Mouse (Mus musculus) left cerebral cortex, adult 18-20 months (tissue): ENCODE measurements around the gene Nectin1. TPM values are rescaled to one million over a fixed set of nuclear protein-coding genes. Genes with fewer than 3 reads are reported as not detected.

ENCODE experiments used
- DNase-seq, 2 experiments: peaks; one replicate each; pipeline ENCODE4 v3.0.0; 2021 to 2022; ENCODE audit warnings: low spot score in 2 of 2, mixed read lengths in 1 of 2
- long read RNA-seq, 2 experiments: library from polyadenylated mRNA; stranded (forward); transcript quantifications; one replicate each; pipeline ENCODE4 v2.0.0; 2021
- total RNA-seq, 2 experiments: library from RNA; stranded (reverse); gene quantifications; 2 replicates each; pipeline ENCODE4 v1.2.3; 2021

The Nectin1 gene
- 10 to 100 TPM; 91.6 to 92.4 TPM for total RNA-seq
- long read RNA-seq, experiment 1, full-length matches to known transcripts = 1 of 23 reads
- long read RNA-seq, experiment 1, partial matches to known transcripts = 0 of 23 reads
- long read RNA-seq, experiment 1, other reads (novel, unspliced or antisense) = 22 of 23 reads
- long read RNA-seq, experiment 2, partial matches to known transcripts = 0 of 13 reads
- long read RNA-seq, experiment 2, other reads (novel, unspliced or antisense) = 13 of 13 reads

- peak; percentile 87 to 88 for DNase-seq
These were observed at the start of gene Nectin1 for GRCm38 (mm10) chr9:43743647-43744137. Nectin1 (plus strand) TSS chr9:43743984.

GRCm38 (mm10) chr9:43698080-43698712, 45.6 kb upstream of the Nectin1 start:
- DNase-seq = no peak

GRCm38 (mm10) chr9:43698841-43699240, 44.9 kb upstream of the Nectin1 start:
- DNase-seq = no peak

GRCm38 (mm10) chr9:43699417-43700225, 44.2 kb upstream of the Nectin1 start:
- DNase-seq = no peak

DNA sequence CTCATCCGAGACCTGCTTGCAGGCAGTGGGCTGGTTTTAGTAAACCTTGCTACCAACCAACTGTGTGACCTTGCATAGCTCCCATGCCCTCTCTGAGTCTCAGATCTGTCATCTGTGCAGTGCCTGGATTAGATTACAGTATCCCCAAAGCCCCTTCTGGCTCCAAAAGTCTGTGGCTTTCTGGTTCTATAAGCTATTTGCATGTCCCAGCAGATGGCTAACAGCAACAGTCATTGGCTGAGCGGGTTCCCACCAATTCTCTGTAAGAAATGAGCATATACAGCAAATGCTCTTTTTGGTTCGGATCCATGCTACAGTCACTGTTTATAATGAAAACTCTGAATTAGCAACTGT, 43.6 kb upstream of the Nectin1 start:
- no peak for DNase-seq

GRCm38 (mm10) chr9:43701748-43702147, 42.0 kb upstream of the Nectin1 start:
- no peak for DNase-seq

- no peak for DNase-seq
These were observed 36.2 kb upstream of the Nectin1 start for GRCm38 (mm10) chr9:43707571-43707970.

- DNase-seq = no peak
These were observed 35.1 kb upstream of the Nectin1 start for GRCm38 (mm10) chr9:43708715-43709114.

GRCm38 (mm10) chr9:43713432-43713831, 30.4 kb upstream of the Nectin1 start:
- no peak for DNase-seq

GRCm38 (mm10) chr9:43719407-43719839, 24.4 kb upstream of the Nectin1 start:
- peak; percentile 39 to 49 for DNase-seq

GRCm38 (mm10) chr9:43720046-43720445, 23.7 kb upstream of the Nectin1 start:
- no peak for DNase-seq

GRCm38 (mm10) chr9:43724093-43724492, 19.7 kb upstream of the Nectin1 start:
- DNase-seq = no peak

- DNase-seq = no peak
These were observed 14.1 kb upstream of the Nectin1 start for GRCm38 (mm10) chr9:43729450-43730266.

DNA sequence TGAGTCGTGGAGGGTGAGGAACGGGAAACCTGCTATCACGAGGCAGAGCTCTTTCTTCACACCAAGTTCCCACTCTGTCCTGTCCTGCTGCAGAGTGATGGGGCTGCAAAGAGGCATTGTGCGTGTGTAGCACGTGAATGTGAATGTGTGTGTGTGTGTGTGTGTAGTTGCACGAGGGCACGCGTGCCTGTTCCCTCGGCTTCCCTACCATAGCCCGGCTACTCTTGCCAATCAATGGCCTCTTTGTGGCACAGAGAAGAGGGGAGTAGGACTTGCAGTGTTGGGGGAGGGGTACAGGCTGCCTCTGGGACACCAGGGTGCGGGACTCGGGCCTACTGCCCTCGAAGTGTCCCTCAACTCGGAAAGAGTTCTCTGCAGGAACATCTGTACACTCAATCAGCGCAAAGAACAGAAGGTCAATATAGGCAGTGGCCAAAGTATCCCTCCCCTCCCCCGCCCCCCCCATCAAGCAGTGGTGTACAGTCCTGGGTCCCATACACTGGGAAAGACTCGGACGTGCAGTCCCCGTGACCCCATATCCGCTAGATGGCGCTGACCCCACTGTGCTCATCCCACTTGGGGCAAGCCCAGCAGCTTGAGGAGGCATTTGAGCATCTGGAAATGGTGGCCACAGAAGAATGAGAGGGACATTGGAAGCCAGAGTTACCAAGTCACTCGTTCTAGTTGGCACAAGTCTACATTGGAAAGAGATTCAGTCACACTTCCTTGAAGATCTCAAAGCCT, 13.3 kb upstream of the Nectin1 start:
- DNase-seq = peak in 1 of 2 experiments; percentile 58

- DNase-seq = no peak
These were observed 11.9 kb upstream of the Nectin1 start for GRCm38 (mm10) chr9:43731880-43732279.

- no peak for DNase-seq
These were observed 11.1 kb upstream of the Nectin1 start for GRCm38 (mm10) chr9:43732671-43733070.

DNA sequence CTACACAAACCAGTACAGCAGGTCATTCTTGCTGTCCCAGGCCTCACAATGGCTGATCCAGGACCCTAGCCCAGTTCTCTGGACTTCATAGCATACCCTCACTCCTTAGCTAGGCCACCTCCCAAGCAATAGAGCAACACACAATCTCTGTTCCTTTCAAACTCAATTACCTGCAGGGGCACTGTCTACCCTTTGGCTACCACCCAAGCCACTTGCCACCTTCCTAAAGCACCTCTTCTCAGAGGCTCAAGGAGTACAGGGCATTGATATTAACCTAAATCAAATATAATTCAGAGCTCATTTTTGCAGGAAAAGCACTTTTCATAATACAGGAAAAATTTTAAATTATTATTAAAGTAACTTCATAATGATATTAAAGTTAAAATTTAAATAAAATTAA, 8.8 kb upstream of the Nectin1 start:
- DNase-seq = no peak

- DNase-seq = no peak
These were observed 7.6 kb upstream of the Nectin1 start for GRCm38 (mm10) chr9:43736046-43736730.

DNA sequence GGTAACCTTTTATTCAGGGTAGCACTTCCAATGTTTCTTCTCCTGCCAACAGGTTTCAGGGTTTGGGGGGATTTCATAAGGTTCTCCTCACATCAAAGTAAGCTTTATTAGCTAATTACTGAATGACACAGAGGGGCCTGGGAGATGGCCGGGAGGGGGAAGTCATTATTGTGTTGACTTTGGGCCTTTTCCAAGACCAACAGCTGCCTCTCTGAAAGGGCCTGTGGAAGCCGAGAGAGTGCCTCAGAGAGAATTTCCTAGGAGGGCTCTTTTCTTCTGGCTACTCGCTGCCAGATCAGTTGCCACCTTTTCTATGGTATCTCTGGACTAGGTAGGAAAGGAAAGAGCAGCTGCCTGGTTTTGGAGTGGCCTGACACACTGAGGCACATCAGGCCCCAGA, 6.5 kb upstream of the Nectin1 start:
- DNase-seq = no peak

DNA sequence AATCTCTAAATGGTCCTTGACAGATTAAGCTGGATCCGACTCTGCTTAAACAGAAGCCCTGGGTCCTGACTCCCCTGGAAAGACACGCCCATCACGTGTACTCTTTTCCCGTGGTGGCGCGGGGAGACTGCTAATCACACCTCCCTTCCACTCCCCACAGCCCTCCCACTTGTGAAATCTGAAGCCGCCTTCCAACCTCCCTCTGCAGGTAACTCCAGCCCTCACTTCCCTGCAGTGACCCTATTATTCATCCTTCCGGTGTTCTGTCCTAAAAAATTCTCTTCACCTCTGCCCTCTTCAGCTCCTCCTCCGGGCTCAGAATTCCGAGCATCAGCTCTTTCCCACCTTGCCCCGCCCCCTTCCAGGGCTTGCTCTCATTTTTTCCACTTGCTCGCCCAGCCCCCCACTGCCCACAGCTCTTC, 5.9 kb upstream of the Nectin1 start:
- no peak for DNase-seq
